Mouse (Mus musculus) MEL (cell line): ENCODE measurements around the gene Myo3a.

Experiments
- CTCF ChIP-seq, 3 experiments: IDR thresholded peaks in 2 of 3; conservative IDR thresholded peaks in 1 of 3; 2 replicates each; pipeline ENCODE4 v1.5.1; 2011 to 2012; ENCODE audit warnings: low read length in 3 of 3, low read depth in 2 of 3, mild to moderate bottlenecking in 2 of 3, improper control_type of control experiment in 1 of 3, inconsistent platforms in 1 of 3, mixed read lengths in 1 of 3, moderate library complexity in 1 of 3; ENCODE audit not compliant: control insufficient read depth in 1 of 3, insufficient read depth in 1 of 3, poor library complexity in 1 of 3, severe bottlenecking in 1 of 3
- ELF1 ChIP-seq: IDR thresholded peaks from 2 replicates; pipeline ENCODE4 v1.6.1; 2014; ENCODE audit warnings: low read depth, mild to moderate bottlenecking, inconsistent platforms, low read length, improper control_type of control experiment, moderate library complexity
- EP300 ChIP-seq, 2 experiments: IDR thresholded peaks; 2 replicates each; pipeline ENCODE4 v1.6.1; 2011; ENCODE audit warnings: improper control_type of control experiment in 2 of 2, low read length in 2 of 2, low read depth in 1 of 2, mild to moderate bottlenecking in 1 of 2
- HCFC1 ChIP-seq: IDR thresholded peaks from 2 replicates; pipeline ENCODE4 v1.6.1; 2012; ENCODE audit warnings: low read depth, mild to moderate bottlenecking, inconsistent platforms, low read length, improper control_type of control experiment, moderate library complexity
- KAT2A ChIP-seq: conservative IDR thresholded peaks from 2 replicates; pipeline ENCODE4 v1.6.1; 2012; ENCODE audit warnings: low read depth, low read length, improper control_type of control experiment, inconsistent platforms
- NELFE ChIP-seq: IDR thresholded peaks from 2 replicates; pipeline ENCODE4 v1.6.1; 2011; ENCODE audit warnings: low read depth, low read length, improper control_type of control experiment
- SIN3A ChIP-seq: IDR thresholded peaks from 2 replicates; pipeline ENCODE4 v1.6.1; 2012; ENCODE audit warnings: low read length, improper control_type of control experiment, inconsistent platforms
- TBP ChIP-seq: IDR thresholded peaks from 2 replicates; pipeline ENCODE4 v1.8.0; 2011; ENCODE audit warnings: low read depth, low read length, improper control_type of control experiment
- USF2 ChIP-seq, 2 experiments: IDR thresholded peaks; 2 replicates each; pipeline ENCODE4 v1.6.1; 2011 to 2012; ENCODE audit warnings: improper control_type of control experiment in 2 of 2, low read length in 2 of 2, borderline replicate concordance in 1 of 2, inconsistent platforms in 1 of 2, low read depth in 1 of 2, mild to moderate bottlenecking in 1 of 2; ENCODE audit not compliant: insufficient read depth in 1 of 2
- ZC3H11A ChIP-seq: IDR thresholded peaks from 2 replicates; pipeline ENCODE4 v1.6.1; 2012; ENCODE audit warnings: low read depth, mild to moderate bottlenecking, inconsistent platforms, low read length, improper control_type of control experiment
- ZMIZ1 ChIP-seq: IDR thresholded peaks from 2 replicates; pipeline ENCODE4 v1.6.1; 2012; ENCODE audit warnings: low read depth, mild to moderate bottlenecking, inconsistent platforms, low read length, improper control_type of control experiment, moderate library complexity

GRCm38 (mm10) chr2:22619416-22619815 lies 392.1 kb downstream of the Myo3a start:
- TF ChIP-seq CTCF (IDR thresholded peaks at IDR 0.05 in 2 of 3, conservative IDR thresholded peaks at IDR 0.05 in 1 of 3; ENCODE audit: control insufficient read depth in 1 of 3, insufficient read depth in 1 of 3, low read depth in 2 of 3, low read length in 3 of 3, poor library complexity in 1 of 3, severe bottlenecking in 1 of 3) (no peak), TBP (no peak), ZC3H11A (no peak), EP300 (IDR thresholded peaks at IDR 0.05; ENCODE audit: low read depth in 1 of 2, low read length in 2 of 2) (no peak), KAT2A (no peak), ELF1 (no peak), NELFE (no peak), ZMIZ1 (no peak), HCFC1 (no peak), USF2 (IDR thresholded peaks at IDR 0.05; ENCODE audit: borderline replicate concordance in 1 of 2, insufficient read depth in 1 of 2, low read depth in 1 of 2, low read length in 2 of 2) (no peak), SIN3A (no peak)
